Mouse (Mus musculus) lung, embryonic 15.5 days (tissue): ENCODE measurements at regions not wholly inside any gene's neighbourhood (a gene's known extent, or its start where the extent isn't known, plus 50 kb on each side); places are given as distances from the start of the nearest gene placed in this dataset.
A peak's percentile ranks its signal among the peaks of the same experiment; 100 is the strongest.

Source experiments
- ATAC-seq: fragments of 200-750 bp; cut with Nextera tagmentation; 2 replicates; pipeline ENCODE4 v1.8.0; 2017; ENCODE audit warnings: moderate number of reproducible peaks, borderline replicate concordance; ENCODE audit not compliant: low FRiP score, low TSS enrichment; ENCODE audit errors: extremely low read depth
- H3K27ac ChIP-seq: fragments of 300-500 bp; sonication (generic); 2 replicates; pipeline ENCODE4 v1.5.1; 2015; ENCODE audit warnings: moderate library complexity, mild to moderate bottlenecking, inconsistent platforms
- H3K27me3 ChIP-seq: fragments of 300-500 bp; sonication (generic); 2 replicates; pipeline ENCODE4 v1.6.1; 2015; ENCODE audit warnings: inconsistent platforms
- H3K36me3 ChIP-seq: fragments of 300-500 bp; sonication (generic); 2 replicates; pipeline ENCODE4 v1.6.1; 2015; ENCODE audit warnings: inconsistent platforms
- H3K4me1 ChIP-seq: fragments of 300-500 bp; sonication (generic); 2 replicates; pipeline ENCODE4 v1.6.1; 2015; ENCODE audit warnings: inconsistent platforms
- H3K4me2 ChIP-seq: fragments of 300-500 bp; sonication (generic); 2 replicates; pipeline ENCODE4 v1.6.1; 2015; ENCODE audit warnings: inconsistent platforms, mild to moderate bottlenecking, moderate library complexity
- H3K4me3 ChIP-seq: fragments of 300-500 bp; sonication (generic); 2 replicates; pipeline ENCODE4 v1.5.1; 2015; ENCODE audit warnings: mild to moderate bottlenecking, inconsistent platforms
- H3K9ac ChIP-seq: fragments of 300-500 bp; sonication (generic); 2 replicates; pipeline ENCODE4 v1.6.1; 2015; ENCODE audit warnings: inconsistent platforms
- H3K9me3 ChIP-seq: fragments of 300-500 bp; sonication (generic); 2 replicates; pipeline ENCODE4 v1.6.1; 2016; ENCODE audit warnings: inconsistent platforms
- WGBS: fragments of 180-500 bp; shearing (Covaris S2); methylation state at CpG from one replicate; pipeline ENCODE4 v1.1.7; 2015; 5-methylcytosine and 5-hydroxymethylcytosine counted together

- Histone ChIP-seq H3K4me3 (no peak overlapping the region), H3K36me3 (no peaks in the 10 kb centered on the region), H3K9me3 (no peaks in the 10 kb centered on the region), H3K4me1 (peaks cover 13% of the 10 kb centered on the region), H3K27ac (no peak overlapping the region), H3K27me3 (no peaks in the 10 kb centered on the region), H3K9ac (no peak overlapping the region), H3K4me2 (no peak overlapping the region)
- 47% methylated on average over 4 of the region's 4 CpGs for WGBS
- 0 out of 2 replicates have a peak, but pooled peaks have one; percentile 40 for ATAC-seq
These were observed 77.8 kb downstream of the Zfp36l1 start for GRCm38 (mm10) chr12:80034963-80035411.

GRCm38 (mm10) chr12:80034100-80034499 lies 78.7 kb downstream of the Zfp36l1 start:
- no peak for ATAC-seq
- Histone ChIP-seq H3K9me3 (no peaks in the 10 kb centered on the region), H3K4me2 (no peak overlapping the region), H3K27me3 (no peaks in the 10 kb centered on the region), H3K4me3 (no peak overlapping the region), H3K36me3 (no peaks in the 10 kb centered on the region), H3K9ac (no peak overlapping the region), H3K4me1 (peaks cover 10% of the 10 kb centered on the region), H3K27ac (no peak overlapping the region)
- 88% methylated on average over 5 of the region's 5 CpGs for WGBS

- Histone ChIP-seq H3K4me2 (no peak overlapping the region), H3K4me3 (no peak overlapping the region), H3K9ac (no peak overlapping the region), H3K36me3 (no peaks in the 10 kb centered on the region), H3K9me3 (peaks cover 3% of the 10 kb centered on the region; the same call in 1 of the 2 replicates), H3K27ac (no peak overlapping the region), H3K27me3 (no peaks in the 10 kb centered on the region), H3K4me1 (peaks cover 15% of the 10 kb centered on the region)
- ATAC-seq, result 0 out of 2 replicates have a peak, but pooled peaks have one; percentile 14
- 46% methylated on average over 3 of the region's 3 CpGs for WGBS
These were observed 80.3 kb downstream of the Zfp36l1 start for GRCm38 (mm10) chr12:80032520-80032919.

GRCm38 (mm10) chr12:80028301-80028700 lies 84.5 kb downstream of the Zfp36l1 start:
- Histone ChIP-seq H3K9ac (no peak overlapping the region), H3K27me3 (no peaks in the 10 kb centered on the region), H3K9me3 (peaks cover 5% of the 10 kb centered on the region; the same call in 1 of the 2 replicates), H3K4me2 (no peak overlapping the region), H3K36me3 (no peaks in the 10 kb centered on the region), H3K27ac (no peak overlapping the region), H3K4me3 (no peak overlapping the region), H3K4me1 (peaks cover 13% of the 10 kb centered on the region)
- ATAC-seq, result no peak
- WGBS, result 38% methylated on average over 3 of the region's 3 CpGs

- no peaks in the 10 kb centered on the region for H3K27me3 ChIP-seq
- H3K9ac ChIP-seq, result no peak overlapping the region
- H3K4me2 ChIP-seq, result peak overlapping the region; percentile 25
- H3K4me1 ChIP-seq, result peaks cover 40% of the 10 kb centered on the region
- WGBS, result 24% methylated on average over 18 of the region's 18 CpGs
- peak overlapping the region; percentile 49 for H3K27ac ChIP-seq
- ATAC-seq, result peak; percentile 20; the same call in 1 of the 2 replicates
- peaks cover 5% of the 10 kb centered on the region; the same call in 1 of the 2 replicates for H3K9me3 ChIP-seq
- H3K36me3 ChIP-seq, result no peaks in the 10 kb centered on the region
- H3K4me3 ChIP-seq, result no peak overlapping the region
These were observed 89.4 kb downstream of the Zfp36l1 start for GRCm38 (mm10) chr12:80023107-80024078.

- ATAC-seq, result peak; percentile 26; the same call in 1 of the 2 replicates
- Histone ChIP-seq H3K9ac (no peak overlapping the region), H3K4me2 (peak overlapping the region; percentile 25), H3K4me3 (no peak overlapping the region), H3K27ac (no peak overlapping the region), H3K27me3 (no peaks in the 10 kb centered on the region), H3K36me3 (no peaks in the 10 kb centered on the region), H3K4me1 (peaks cover 47% of the 10 kb centered on the region), H3K9me3 (peaks cover 2% of the 10 kb centered on the region; the same call in 1 of the 2 replicates)
- 31% methylated on average over 18 of the region's 18 CpGs for WGBS
These were observed 90.4 kb downstream of the Zfp36l1 start for GRCm38 (mm10) chr12:80022181-80023106.

GRCm38 (mm10) chr12:80021030-80021473 lies 91.8 kb downstream of the Zfp36l1 start:
- WGBS, result 15% methylated on average over 6 of the region's 6 CpGs
- Histone ChIP-seq H3K4me1 (peaks cover 61% of the 10 kb centered on the region), H3K36me3 (no peaks in the 10 kb centered on the region), H3K9me3 (no peaks in the 10 kb centered on the region), H3K9ac (no peak overlapping the region), H3K4me2 (no peak overlapping the region), H3K4me3 (no peak overlapping the region), H3K27ac (0 out of 2 replicates have a peak overlapping the region, but pooled peaks have one; percentile 41), H3K27me3 (no peaks in the 10 kb centered on the region)
- no peak for ATAC-seq

GRCm38 (mm10) chr12:80018086-80018485 lies 94.7 kb downstream of the Zfp36l1 start:
- Histone ChIP-seq H3K9ac (no peak overlapping the region), H3K4me1 (peaks cover 75% of the 10 kb centered on the region), H3K27ac (peak overlapping the region; percentile 67), H3K9me3 (no peaks in the 10 kb centered on the region), H3K27me3 (no peaks in the 10 kb centered on the region), H3K4me2 (no peak overlapping the region), H3K4me3 (no peak overlapping the region), H3K36me3 (no peaks in the 10 kb centered on the region)
- ATAC-seq, result no peak
- 60% methylated on average over 8 of the region's 8 CpGs for WGBS

GRCm38 (mm10) chr12:80017376-80017929 lies 95.4 kb downstream of the Zfp36l1 start:
- H3K27me3 ChIP-seq, result no peaks in the 10 kb centered on the region
- H3K4me3 ChIP-seq, result no peak overlapping the region
- H3K9me3 ChIP-seq, result no peaks in the 10 kb centered on the region
- WGBS, result 57% methylated on average over 8 of the region's 8 CpGs
- no peak for ATAC-seq
- H3K27ac ChIP-seq, result peak overlapping the region; percentile 67
- H3K36me3 ChIP-seq, result no peaks in the 10 kb centered on the region
- H3K4me2 ChIP-seq, result no peak overlapping the region
- H3K9ac ChIP-seq, result no peak overlapping the region
- H3K4me1 ChIP-seq, result peaks cover 75% of the 10 kb centered on the region

GRCm38 (mm10) chr12:80015938-80016337 lies 96.9 kb downstream of the Zfp36l1 start:
- H3K27ac ChIP-seq, result 0 out of 2 replicates have a peak overlapping the region, but pooled peaks have one; percentile 3
- H3K4me3 ChIP-seq, result no peak overlapping the region
- H3K36me3 ChIP-seq, result no peaks in the 10 kb centered on the region
- no peaks in the 10 kb centered on the region for H3K27me3 ChIP-seq
- no peak overlapping the region for H3K9ac ChIP-seq
- WGBS, result 90% methylated on average over 1 of the region's 1 CpGs
- no peaks in the 10 kb centered on the region for H3K9me3 ChIP-seq
- H3K4me1 ChIP-seq, result peaks cover 74% of the 10 kb centered on the region
- ATAC-seq, result no peak
- no peak overlapping the region for H3K4me2 ChIP-seq

GRCm38 (mm10) chr12:80014598-80014983 lies 98.2 kb downstream of the Zfp36l1 start:
- H3K27ac ChIP-seq, result peak overlapping the region; percentile 88
- H3K4me2 ChIP-seq, result peak overlapping the region; percentile 39; the same call in 1 of the 2 replicates
- WGBS, result 42% methylated on average over 7 of the region's 7 CpGs
- no peak overlapping the region for H3K4me3 ChIP-seq
- no peak for ATAC-seq
- no peaks in the 10 kb centered on the region for H3K27me3 ChIP-seq
- no peak overlapping the region for H3K9ac ChIP-seq
- peaks cover 71% of the 10 kb centered on the region for H3K4me1 ChIP-seq
- H3K36me3 ChIP-seq, result no peaks in the 10 kb centered on the region
- no peaks in the 10 kb centered on the region for H3K9me3 ChIP-seq
